Mouse (Mus musculus) retina, embryonic 14.5 days (tissue): ENCODE results near the gene Plppr3.

Experiments used
- DNase-seq: peaks from one replicate; pipeline ENCODE4 v3.0.0-alpha.2; 2015; ENCODE audit warnings: low spot score

Plppr3 gene

DNA sequence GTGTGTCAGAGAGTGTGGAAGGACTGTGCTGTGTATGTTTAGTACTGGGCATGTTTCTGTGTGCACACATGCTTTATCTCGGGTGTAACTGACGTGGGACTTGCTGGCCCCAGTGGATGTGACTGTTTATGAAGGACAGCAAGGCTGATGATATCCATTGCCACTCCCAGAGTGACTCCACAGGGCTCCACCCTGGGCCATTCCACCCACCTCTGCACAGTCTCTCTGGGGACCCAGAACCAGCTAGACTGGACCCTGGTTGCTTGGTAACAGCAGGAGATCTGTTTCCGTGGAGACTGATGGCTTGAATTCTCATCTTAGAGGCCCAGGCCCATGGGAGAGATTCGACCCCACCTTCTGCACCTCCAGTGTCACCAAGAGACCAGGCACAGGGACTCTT lies 56.2 kb downstream of the Plppr3 start:
- no peak for DNase-seq

DNA sequence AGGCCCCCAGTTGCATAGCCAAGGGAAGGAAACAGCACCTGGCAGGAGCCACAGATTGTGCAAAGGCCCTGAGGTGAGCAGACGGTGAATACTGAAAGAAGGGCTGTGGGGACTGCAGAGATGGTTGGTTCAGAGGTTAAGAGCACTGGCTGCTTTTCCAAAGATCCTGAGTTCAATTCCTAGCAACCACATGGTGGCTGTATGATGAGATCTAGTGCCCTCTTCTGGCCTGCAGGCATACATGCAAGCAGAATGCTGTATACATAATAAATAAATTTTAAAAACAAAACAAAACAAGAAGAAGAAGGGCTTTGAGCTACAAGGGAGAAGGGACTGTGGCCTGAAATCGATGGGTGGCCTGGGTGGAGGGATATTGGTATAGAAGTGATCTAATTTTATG lies 57.3 kb downstream of the Plppr3 start:
- DNase-seq = no peak

DNA sequence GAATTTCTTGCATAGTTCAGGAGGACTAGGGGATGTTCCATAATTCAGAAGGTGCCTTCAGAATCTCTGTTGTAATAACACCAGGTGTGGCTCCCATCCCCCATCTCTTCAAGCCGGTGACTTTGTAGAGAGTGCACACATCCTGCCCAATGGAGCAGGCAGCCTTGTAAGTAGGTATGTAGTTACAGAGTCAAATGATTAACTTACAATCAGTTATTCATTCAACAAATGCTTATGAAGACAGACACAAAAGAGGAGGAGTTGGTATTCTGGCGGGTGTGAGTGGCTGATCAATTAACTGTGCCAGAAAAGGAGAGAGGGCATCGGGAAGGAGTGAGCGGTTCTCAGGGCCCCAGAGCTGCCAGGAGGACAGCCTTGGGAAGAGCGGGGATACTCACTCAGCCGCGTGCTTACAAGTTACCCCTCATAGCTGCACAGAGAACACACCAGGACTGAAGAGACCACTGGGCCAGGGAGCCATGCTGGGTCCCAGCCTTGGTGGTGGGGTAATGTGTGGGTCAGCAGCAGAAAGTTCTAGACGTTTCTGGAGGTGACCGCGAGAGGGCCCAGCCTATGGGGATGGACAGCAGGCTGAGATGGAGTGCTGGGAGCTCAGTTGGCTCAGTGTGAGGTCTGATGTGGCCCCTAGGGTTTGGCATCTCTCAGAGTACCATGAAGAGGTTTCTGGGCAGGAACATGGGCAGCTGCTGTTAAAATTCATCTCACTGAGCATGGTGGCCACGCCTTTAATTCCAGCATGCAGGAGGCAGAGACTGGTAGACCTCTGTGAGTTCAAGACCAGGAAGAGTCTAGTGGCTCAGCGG lies 58.6 kb downstream of the Plppr3 start:
- no peak for DNase-seq

GRCm38 (mm10) chr10:79814271-79814842 lies 60.1 kb downstream of the Plppr3 start:
- DNase-seq = no peak

GRCm38 (mm10) chr10:79811736-79812637 lies 62.4 kb downstream of the Plppr3 start:
- DNase-seq = peak; percentile 91
